Mouse (Mus musculus): ENCODE measurements at regions not wholly inside any gene's neighbourhood (a gene's known extent, or its start where the extent isn't known, plus 50 kb on each side); places are given as distances from the start of the nearest gene placed in this dataset.

DNA sequence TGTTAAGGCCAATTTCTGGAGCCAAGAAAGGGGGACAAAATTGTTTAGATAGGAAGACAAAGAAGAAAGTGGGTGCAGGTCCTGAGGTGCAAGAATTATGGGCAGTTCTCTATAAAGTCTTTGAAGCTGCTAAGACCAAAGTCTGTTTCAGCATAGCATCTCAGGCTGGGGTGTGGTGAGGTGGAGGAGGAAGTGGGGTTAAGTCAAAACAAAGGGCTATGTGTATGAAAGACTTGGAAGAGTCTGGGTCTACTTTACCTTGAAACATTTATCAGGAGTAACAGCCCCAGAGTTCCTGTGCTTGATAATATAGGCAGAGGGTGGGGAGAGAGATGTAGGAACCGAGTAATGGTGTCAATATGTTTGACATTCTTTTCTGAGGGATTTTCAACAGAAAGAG, 125.4 kb upstream of the Tex13c2 start:
- H3K9ac ChIP-seq (ENCODE audit: low read depth, low read length): no peak overlapping the region
- 69% methylated on average over 1 of the region's 1 CpGs for WGBS
- no peaks in the 10 kb centered on the region for H3K4me1 ChIP-seq (ENCODE audit: control insufficient read depth, insufficient read depth, low read length)
- no peak for TF ChIP-seq EP300 (IDR thresholded peaks at IDR 0.05; ENCODE audit: insufficient read depth, low read depth, low read length)
- TF ChIP-seq POLR2A (IDR thresholded peaks at IDR 0.05; ENCODE audit: insufficient read depth, low read depth, low read length): no peak
- TF ChIP-seq CTCF (IDR thresholded peaks at IDR 0.05): no peak
- intact Hi-C loops (cut with DNase I): no loop called here
- H3K27me3 ChIP-seq (ENCODE audit: control insufficient read depth, insufficient read depth, low read length): no peaks in the 10 kb centered on the region
- H3K4me3 ChIP-seq: no peak overlapping the region
- H3K79me2 ChIP-seq (replicated peaks; ENCODE audit: control insufficient read depth, insufficient read depth, low read length): no peaks in the 10 kb centered on the region
- no peaks in the 10 kb centered on the region for H3K36me3 ChIP-seq (ENCODE audit: control insufficient read depth, insufficient read depth, low read length)
- no peak overlapping the region for H3K27ac ChIP-seq
- no peak for DNase-seq

DNA sequence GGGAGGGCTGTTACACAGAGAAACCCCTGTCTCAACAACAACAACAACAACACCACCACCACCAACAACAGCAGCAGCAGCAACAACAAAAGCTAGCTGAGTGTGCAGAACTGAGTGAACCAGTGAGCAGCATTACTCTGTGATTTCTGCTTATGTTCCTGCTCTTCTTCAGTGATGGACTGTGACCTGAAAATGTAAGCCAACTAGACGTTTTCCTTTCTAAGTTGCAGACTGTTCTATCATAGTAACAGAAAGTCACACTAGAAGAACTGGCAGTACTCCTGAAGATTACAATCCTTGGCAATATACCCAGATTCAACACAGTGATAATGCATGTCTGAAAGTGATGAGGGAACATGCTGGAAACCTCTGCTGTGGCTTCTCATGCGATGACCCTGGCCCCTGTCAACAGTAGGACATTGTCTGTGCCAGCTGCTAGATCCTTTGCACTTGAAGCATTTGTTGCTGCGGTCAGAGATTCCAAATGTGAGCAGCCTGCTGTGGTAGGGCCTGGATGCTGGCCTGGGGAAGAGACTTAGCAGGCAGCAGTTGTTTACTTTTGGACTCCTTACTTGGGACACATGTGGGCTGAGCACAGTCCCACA, 115.6 kb upstream of the Tex13c2 start:
- no peak overlapping the region for H3K27ac ChIP-seq
- DNase-seq: peak; percentile 31 to 44
- WGBS: 46% methylated on average over 3 of the region's 3 CpGs
- H3K4me1 ChIP-seq (ENCODE audit: control insufficient read depth, insufficient read depth, low read length): no peaks in the 10 kb centered on the region; the same call in none of the 2 replicates
- H3K27me3 ChIP-seq (ENCODE audit: control insufficient read depth, insufficient read depth, low read length): no peaks in the 10 kb centered on the region
- TF ChIP-seq POLR2A (IDR thresholded peaks at IDR 0.05; ENCODE audit: insufficient read depth, low read depth, low read length) (no peak), EP300 (IDR thresholded peaks at IDR 0.05; ENCODE audit: insufficient read depth, low read depth, low read length) (no peak), CTCF (IDR thresholded peaks at IDR 0.05) (no peak)
- no peak overlapping the region for H3K9ac ChIP-seq (ENCODE audit: low read depth, low read length)
- H3K36me3 ChIP-seq (ENCODE audit: control insufficient read depth, insufficient read depth, low read length): no peaks in the 10 kb centered on the region
- intact Hi-C loops (cut with DNase I): no loop called here
- no peak overlapping the region for H3K4me3 ChIP-seq
- no peaks in the 10 kb centered on the region for H3K79me2 ChIP-seq (replicated peaks; ENCODE audit: control insufficient read depth, insufficient read depth, low read length)

DNA sequence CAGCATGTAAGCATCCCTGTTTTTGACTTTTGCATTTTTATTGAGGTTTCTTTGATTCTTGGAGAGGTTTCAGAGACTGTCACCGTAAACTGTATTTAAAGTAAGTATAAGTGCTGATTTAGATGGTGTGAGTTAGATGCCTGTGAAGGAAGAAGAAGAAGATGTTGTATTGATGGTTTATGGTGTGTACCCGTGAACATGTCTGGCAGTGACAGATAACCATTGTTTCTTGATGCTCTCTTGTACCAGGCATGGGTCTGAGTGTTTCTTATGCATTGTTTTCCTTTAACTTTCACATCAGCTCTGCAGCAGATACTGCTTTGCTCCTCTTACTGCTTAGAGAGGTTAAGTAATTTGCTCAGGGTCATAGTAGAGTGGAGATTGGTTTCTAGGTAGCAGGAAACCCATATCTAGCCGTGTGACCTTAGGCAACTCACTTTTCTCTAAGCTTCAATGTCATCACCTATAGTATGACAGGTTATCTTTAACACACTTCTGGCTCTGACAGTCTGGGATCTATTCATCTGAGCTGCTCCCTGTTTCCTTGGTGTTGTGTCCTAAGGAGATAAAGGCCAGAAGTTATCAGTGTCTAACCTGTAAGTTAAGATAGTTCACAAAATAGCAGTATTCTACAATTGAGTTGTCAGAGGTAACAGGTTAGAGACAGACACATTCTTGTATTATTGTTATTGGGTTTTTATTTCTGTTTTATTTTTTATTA, 95.5 kb upstream of the Tex13c2 start:
- DNase-seq: no peak
- no peaks in the 10 kb centered on the region for H3K79me2 ChIP-seq (replicated peaks; ENCODE audit: control insufficient read depth, insufficient read depth, low read length)
- H3K27me3 ChIP-seq (ENCODE audit: control insufficient read depth, insufficient read depth, low read length): no peaks in the 10 kb centered on the region
- H3K4me1 ChIP-seq (ENCODE audit: control insufficient read depth, insufficient read depth, low read length): no peaks in the 10 kb centered on the region
- 59% methylated on average over 3 of the region's 3 CpGs for WGBS
- no peak overlapping the region for H3K9ac ChIP-seq (ENCODE audit: low read depth, low read length)
- no peak for TF ChIP-seq POLR2A (IDR thresholded peaks at IDR 0.05; ENCODE audit: insufficient read depth, low read depth, low read length)
- no peak for TF ChIP-seq EP300 (IDR thresholded peaks at IDR 0.05; ENCODE audit: insufficient read depth, low read depth, low read length)
- no peak for TF ChIP-seq CTCF (IDR thresholded peaks at IDR 0.05)
- no peak overlapping the region for H3K4me3 ChIP-seq
- no peak overlapping the region for H3K27ac ChIP-seq
- intact Hi-C loops (cut with DNase I): no loop called here
- no peaks in the 10 kb centered on the region for H3K36me3 ChIP-seq (ENCODE audit: control insufficient read depth, insufficient read depth, low read length)

DNA sequence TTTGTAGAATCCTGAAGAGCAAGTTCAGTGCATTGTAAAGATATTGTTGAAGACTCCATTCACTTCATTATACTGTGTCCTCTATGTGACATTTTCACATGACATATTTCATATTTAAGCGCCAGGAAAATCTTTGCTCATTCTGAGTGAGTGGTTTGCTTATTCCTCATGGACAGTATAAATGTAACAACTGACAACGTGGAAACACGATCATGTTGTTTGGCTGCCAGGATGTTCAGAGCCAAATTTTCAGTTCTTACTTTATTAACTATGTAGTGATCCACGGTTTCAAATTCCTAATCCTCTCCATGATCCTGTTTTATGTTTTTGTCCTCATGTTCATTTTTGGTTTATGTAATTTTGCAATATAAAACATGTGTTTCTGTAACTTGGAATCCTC, 93.0 kb upstream of the Tex13c2 start:
- Histone ChIP-seq H3K4me1 (ENCODE audit: control insufficient read depth, insufficient read depth, low read length) (no peaks in the 10 kb centered on the region), H3K27ac (no peak overlapping the region), H3K79me2 (replicated peaks; ENCODE audit: control insufficient read depth, insufficient read depth, low read length) (no peaks in the 10 kb centered on the region), H3K4me3 (no peak overlapping the region), H3K9ac (ENCODE audit: low read depth, low read length) (no peak overlapping the region), H3K27me3 (ENCODE audit: control insufficient read depth, insufficient read depth, low read length) (no peaks in the 10 kb centered on the region), H3K36me3 (ENCODE audit: control insufficient read depth, insufficient read depth, low read length) (no peaks in the 10 kb centered on the region)
- TF ChIP-seq CTCF (IDR thresholded peaks at IDR 0.05) (no peak), POLR2A (IDR thresholded peaks at IDR 0.05; ENCODE audit: insufficient read depth, low read depth, low read length) (no peak), EP300 (IDR thresholded peaks at IDR 0.05; ENCODE audit: insufficient read depth, low read depth, low read length) (no peak)
- intact Hi-C loops (cut with DNase I): no loop called here
- 65% methylated on average over 4 of the region's 4 CpGs for WGBS
- no peak for DNase-seq

DNA sequence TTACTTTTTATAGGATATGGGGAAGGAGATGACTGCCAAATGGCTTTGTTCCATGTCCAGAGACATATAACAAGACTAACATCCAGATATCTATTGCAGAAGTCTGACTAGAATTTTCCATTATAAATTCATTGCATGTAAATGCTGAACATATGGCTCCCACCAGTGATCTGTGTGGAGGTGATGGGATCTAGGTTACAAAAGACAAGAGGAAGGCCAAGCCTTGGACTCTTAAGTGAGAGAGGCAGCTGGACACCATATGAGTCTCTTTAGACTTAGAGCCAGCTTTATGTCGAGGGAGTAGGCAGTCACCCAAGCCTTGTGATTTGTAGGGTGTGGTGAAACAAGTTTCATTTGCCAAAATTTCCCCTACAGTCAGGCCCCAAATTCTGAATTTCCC, 90.7 kb upstream of the Tex13c2 start:
- Histone ChIP-seq H3K27ac (no peak overlapping the region), H3K27me3 (ENCODE audit: control insufficient read depth, insufficient read depth, low read length) (no peaks in the 10 kb centered on the region), H3K4me3 (no peak overlapping the region), H3K4me1 (ENCODE audit: control insufficient read depth, insufficient read depth, low read length) (no peaks in the 10 kb centered on the region), H3K79me2 (replicated peaks; ENCODE audit: control insufficient read depth, insufficient read depth, low read length) (no peaks in the 10 kb centered on the region), H3K9ac (ENCODE audit: low read depth, low read length) (no peak overlapping the region), H3K36me3 (ENCODE audit: control insufficient read depth, insufficient read depth, low read length) (no peaks in the 10 kb centered on the region)
- intact Hi-C loops (cut with DNase I): no loop called here
- 50% methylated on average over 1 of the region's 1 CpGs for WGBS
- DNase-seq: peak; percentile 3 to 23
- TF ChIP-seq EP300 (IDR thresholded peaks at IDR 0.05; ENCODE audit: insufficient read depth, low read depth, low read length) (no peak), POLR2A (IDR thresholded peaks at IDR 0.05; ENCODE audit: insufficient read depth, low read depth, low read length) (no peak), CTCF (IDR thresholded peaks at IDR 0.05) (no peak)

DNA sequence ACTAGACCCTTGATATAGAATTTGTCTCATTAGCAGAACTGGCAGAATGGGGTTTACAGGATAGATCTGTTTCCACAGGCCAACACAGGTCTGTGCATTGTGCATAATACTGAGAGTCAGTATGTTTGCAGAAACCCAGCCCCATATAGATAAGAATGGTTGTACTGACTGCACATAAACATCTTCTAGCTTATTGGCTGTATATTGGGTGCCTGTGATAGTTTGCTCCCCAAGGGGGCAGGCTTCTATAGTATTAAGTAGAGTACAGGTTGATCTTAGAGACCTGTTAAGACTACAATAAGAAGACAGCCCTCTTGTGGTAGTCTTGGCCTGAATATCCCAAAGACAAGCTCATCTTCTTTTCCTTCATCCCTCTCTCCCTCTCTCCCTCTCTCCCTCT, 90.1 kb upstream of the Tex13c2 start:
- Histone ChIP-seq H3K4me3 (no peak overlapping the region), H3K27me3 (ENCODE audit: control insufficient read depth, insufficient read depth, low read length) (no peaks in the 10 kb centered on the region), H3K79me2 (replicated peaks; ENCODE audit: control insufficient read depth, insufficient read depth, low read length) (no peaks in the 10 kb centered on the region), H3K4me1 (ENCODE audit: control insufficient read depth, insufficient read depth, low read length) (no peaks in the 10 kb centered on the region), H3K36me3 (ENCODE audit: control insufficient read depth, insufficient read depth, low read length) (no peaks in the 10 kb centered on the region), H3K27ac (no peak overlapping the region), H3K9ac (ENCODE audit: low read depth, low read length) (no peak overlapping the region)
- TF ChIP-seq EP300 (IDR thresholded peaks at IDR 0.05; ENCODE audit: insufficient read depth, low read depth, low read length) (no peak), CTCF (IDR thresholded peaks at IDR 0.05) (0 out of 2 replicates have a peak, but pooled peaks have one; percentile 12)
- intact Hi-C loops (cut with DNase I): no loop called here
- DNase-seq: no peak

Measured in heart, adult 2 months (tissue).